In genomic region chr2:148560013-148560773, GRCm38 (mm10) we compare ENCODE assay signal across 17 mouse cellular contexts.
DNase-seq lines count a peak whose midpoint lies in the region; ATAC-seq and TF ChIP-seq lines count a peak whose summit lies in the region.
"Had no signal": no experiment of that assay in that cellular context is flagged by ENCODE, and none has a peak within 500 bp of the region (broad histone marks: within the 10 kb centered on the region; RNA-seq: fewer than 3 reads in every experiment).

No protein-coding gene starts in this region.

- ATAC-seq in intestine, embryonic 14.5 days (replicated peaks; ENCODE audit: low FRiP score, low TSS enrichment, low read depth): peak; percentile 85
- no peak for ATAC-seq in intestine, postnatal 0 days
- peak; percentile 64; the same call in 1 of the 2 replicates for ATAC-seq in lung, embryonic 15.5 days (ENCODE audit: borderline replicate concordance, extremely low read depth, low FRiP score, low TSS enrichment)
- peak; percentile 79 for ATAC-seq in intestine, embryonic 15.5 days
- ATAC-seq: forebrain, embryonic 16.5 days had no signal

- no peak overlapping the region for H3K4me2 ChIP-seq in intestine, embryonic 14.5 days (ENCODE audit: low read length)
- H3K4me2 ChIP-seq in intestine, postnatal 0 days (replicated peaks; ENCODE audit: low read depth): no peak overlapping the region
- no peak overlapping the region for H3K4me2 ChIP-seq in lung, embryonic 15.5 days
- no peak overlapping the region for H3K4me2 ChIP-seq in intestine, embryonic 15.5 days (replicated peaks)
- H3K4me2 ChIP-seq: embryonic facial prominence, embryonic 13.5 days; forebrain, embryonic 12.5 days; heart, embryonic 12.5 days had no signal

- no peaks in the 10 kb centered on the region for H3K9me3 ChIP-seq in intestine, embryonic 14.5 days (ENCODE audit: control insufficient read depth, low read length)
- H3K9me3 ChIP-seq in intestine, postnatal 0 days (ENCODE audit: control insufficient read depth): no peaks in the 10 kb centered on the region
- H3K9me3 ChIP-seq in lung, embryonic 15.5 days: no peaks in the 10 kb centered on the region
- H3K9me3 ChIP-seq in intestine, embryonic 15.5 days: no peaks in the 10 kb centered on the region
- H3K9me3 ChIP-seq in hindbrain, embryonic 10.5 days: no peaks in the 10 kb centered on the region
- H3K9me3 ChIP-seq: embryonic facial prominence, embryonic 13.5 days; forebrain, embryonic 12.5 days; heart, embryonic 12.5 days had no signal

- TF ChIP-seq CTCF in intestine, postnatal 0 days (IDR thresholded peaks at IDR 0.05; ENCODE audit: low read depth): no peak

- no peak overlapping the region for H3K9ac ChIP-seq in intestine, embryonic 14.5 days (ENCODE audit: low read length)
- no peak overlapping the region for H3K9ac ChIP-seq in intestine, postnatal 0 days (ENCODE audit: low read depth, low read length)
- no peak overlapping the region for H3K9ac ChIP-seq in lung, embryonic 15.5 days
- H3K9ac ChIP-seq in intestine, embryonic 15.5 days: no peak overlapping the region
- H3K9ac ChIP-seq: embryonic facial prominence, embryonic 13.5 days; forebrain, embryonic 12.5 days; heart, embryonic 12.5 days had no signal

- no peaks in the 10 kb centered on the region for H3K27me3 ChIP-seq in intestine, embryonic 14.5 days (replicated peaks; ENCODE audit: control insufficient read depth, insufficient read depth, low read length)
- no peaks in the 10 kb centered on the region for H3K27me3 ChIP-seq in intestine, postnatal 0 days (replicated peaks; ENCODE audit: control insufficient read depth, insufficient read depth, low read length)
- no peaks in the 10 kb centered on the region for H3K27me3 ChIP-seq in lung, embryonic 15.5 days
- no peaks in the 10 kb centered on the region for H3K27me3 ChIP-seq in intestine, embryonic 15.5 days (replicated peaks)
- no peaks in the 10 kb centered on the region for H3K27me3 ChIP-seq in hindbrain, embryonic 10.5 days (ENCODE audit: insufficient read depth, poor library complexity, severe bottlenecking)
- H3K27me3 ChIP-seq: embryonic facial prominence, embryonic 13.5 days; forebrain, embryonic 12.5 days; heart, embryonic 12.5 days had no signal

- no peak for DNase-seq in intestine, embryonic 14.5 days (ENCODE audit: low spot score)
- DNase-seq in lung, postnatal 14 days: no peak
- no peak for DNase-seq in testis, postnatal 14 days (ENCODE audit: low spot score)
- no peak for DNase-seq in hindbrain, embryonic 10.5 days (ENCODE audit: low spot score)
- DNase-seq: adrenal gland, postnatal 10 days; cerebellum, adult 11-12 months; cerebellum, adult 9-10 months; cerebellum, postnatal 36 days; gastrocnemius, postnatal 10 days; heart, adult 2 months had no signal

- peak overlapping the region; percentile 82 for H3K27ac ChIP-seq in intestine, embryonic 14.5 days (ENCODE audit: low read depth)
- no peak overlapping the region for H3K27ac ChIP-seq in intestine, postnatal 0 days (ENCODE audit: low read depth, low read length)
- no peak overlapping the region for H3K27ac ChIP-seq in lung, embryonic 15.5 days
- H3K27ac ChIP-seq in intestine, embryonic 15.5 days: peak overlapping the region; percentile 45
- no peak overlapping the region for H3K27ac ChIP-seq in hindbrain, embryonic 10.5 days
- H3K27ac ChIP-seq: embryonic facial prominence, embryonic 13.5 days; forebrain, embryonic 12.5 days; heart, adult 2 months had no signal

- WGBS in intestine, embryonic 14.5 days: 63% methylated on average over 4 of the region's 4 CpGs
- 70% methylated on average over 4 of the region's 4 CpGs for whole genome bisulfite sequencing in intestine, postnatal 0 days
- WGBS in lung, embryonic 15.5 days: 65% methylated on average over 4 of the region's 4 CpGs
- WGBS in intestine, embryonic 15.5 days: 60% methylated on average over 4 of the region's 4 CpGs
- 89% methylated on average over 4 of the region's 4 CpGs for WGBS in hindbrain, embryonic 10.5 days

- no peak overlapping the region for H3K4me3 ChIP-seq in intestine, embryonic 14.5 days (ENCODE audit: low read depth, low read length)
- no peak overlapping the region for H3K4me3 ChIP-seq in intestine, postnatal 0 days (ENCODE audit: low read depth, low read length)
- H3K4me3 ChIP-seq in lung, embryonic 15.5 days: no peak overlapping the region
- no peak overlapping the region for H3K4me3 ChIP-seq in intestine, embryonic 15.5 days (replicated peaks)
- no peak overlapping the region for H3K4me3 ChIP-seq in hindbrain, embryonic 10.5 days
- H3K4me3 ChIP-seq: embryonic facial prominence, embryonic 13.5 days; forebrain, embryonic 12.5 days; heart, adult 2 months; heart, embryonic 12.5 days had no signal

- peaks cover 27% of the 10 kb centered on the region for H3K4me1 ChIP-seq in intestine, embryonic 14.5 days (replicated peaks; ENCODE audit: control insufficient read depth, insufficient read depth, low read length)
- H3K4me1 ChIP-seq in intestine, postnatal 0 days (replicated peaks; ENCODE audit: control insufficient read depth, insufficient read depth, low read length): 0 out of 2 replicates have a peak, but pooled peaks cover 5% of the 10 kb centered on the region
- H3K4me1 ChIP-seq in lung, embryonic 15.5 days: peaks cover 12% of the 10 kb centered on the region
- H3K4me1 ChIP-seq in intestine, embryonic 15.5 days (replicated peaks): peaks cover 8% of the 10 kb centered on the region
- H3K4me1 ChIP-seq in hindbrain, embryonic 10.5 days (replicated peaks): no peaks in the 10 kb centered on the region
- H3K4me1 ChIP-seq: embryonic facial prominence, embryonic 13.5 days; forebrain, embryonic 12.5 days; heart, embryonic 12.5 days had no signal

- H3K36me3 ChIP-seq in intestine, embryonic 14.5 days (ENCODE audit: control insufficient read depth, insufficient read depth, low read length): no peaks in the 10 kb centered on the region
- H3K36me3 ChIP-seq in intestine, postnatal 0 days (ENCODE audit: control insufficient read depth, insufficient read depth): no peaks in the 10 kb centered on the region
- H3K36me3 ChIP-seq in lung, embryonic 15.5 days: no peaks in the 10 kb centered on the region
- no peaks in the 10 kb centered on the region for H3K36me3 ChIP-seq in intestine, embryonic 15.5 days
- no peaks in the 10 kb centered on the region for H3K36me3 ChIP-seq in hindbrain, embryonic 10.5 days
- H3K36me3 ChIP-seq: embryonic facial prominence, embryonic 13.5 days; forebrain, embryonic 12.5 days; heart, embryonic 12.5 days had no signal

Comparison
In these comparisons a context has a peak if more than half of its experiments do, and no peak if none do; other contexts are left out.
1. H3K27ac ChIP-seq: peak in intestine, embryonic 14.5 days (single experiment) and intestine, embryonic 15.5 days (single experiment); none in intestine, postnatal 0 days (single experiment), lung, embryonic 15.5 days (single experiment) and hindbrain, embryonic 10.5 days (single experiment).